Mouse (Mus musculus) forebrain, embryonic 11.5 days (tissue): ENCODE measurements around the gene Slco3a1. TPM values are rescaled to one million over a fixed set of nuclear protein-coding genes. Genes with fewer than 3 reads are reported as not detected.

Source experiments
- ATAC-seq: fragments of 200-750 bp; cut with Nextera tagmentation; replicated peaks from 2 replicates; pipeline ENCODE4 v1.8.0; 2017; ENCODE audit warnings: moderate TSS enrichment; ENCODE audit not compliant: low FRiP score
- DNase-seq: peaks from one replicate; pipeline ENCODE4 v3.0.0-alpha.2; 2017; ENCODE audit warnings: low spot score
- H3K27ac ChIP-seq: fragments of 300-500 bp; sonication (generic); 2 replicates; pipeline ENCODE4 v1.5.1; 2014; ENCODE audit warnings: low read depth, low read length
- H3K27me3 ChIP-seq: fragments of 300-500 bp; sonication (generic); 2 replicates; pipeline ENCODE4 v1.6.1; 2014; ENCODE audit warnings: mild to moderate bottlenecking, low read length, mixed read lengths; ENCODE audit not compliant: control insufficient read depth, insufficient read depth
- H3K36me3 ChIP-seq: fragments of 300-500 bp; sonication (generic); 2 replicates; pipeline ENCODE4 v1.6.1; 2014; ENCODE audit warnings: mild to moderate bottlenecking, low read length, moderate library complexity, mixed read lengths; ENCODE audit not compliant: control insufficient read depth, insufficient read depth
- H3K4me1 ChIP-seq: fragments of 300-500 bp; sonication (generic); replicated peaks from 2 replicates; pipeline ENCODE4 v1.6.1; 2014; ENCODE audit warnings: low read length, mixed read lengths; ENCODE audit not compliant: control insufficient read depth, insufficient read depth
- H3K4me2 ChIP-seq: fragments of 300-500 bp; sonication (generic); 2 replicates; pipeline ENCODE4 v1.6.1; 2014; ENCODE audit warnings: low read depth, mild to moderate bottlenecking, low read length, moderate library complexity, mixed read lengths; ENCODE audit not compliant: severe bottlenecking
- H3K4me3 ChIP-seq: fragments of 300-500 bp; sonication (generic); 2 replicates; pipeline ENCODE4 v1.5.1; 2014; ENCODE audit warnings: low read depth, low read length
- H3K9ac ChIP-seq: fragments of 300-500 bp; sonication (generic); 2 replicates; pipeline ENCODE4 v1.6.1; 2014; ENCODE audit warnings: low read length
- H3K9me3 ChIP-seq: fragments of 300-500 bp; sonication (generic); 2 replicates; pipeline ENCODE4 v1.6.1; 2016; ENCODE audit warnings: low read length, mixed read lengths; ENCODE audit not compliant: control insufficient read depth
- WGBS: fragments of 180-500 bp; shearing (Covaris S2); extraction: QIAGEN DNeasy Blood & Tissue Kit; methylation state at CpG from one replicate; pipeline ENCODE4 v1.1.7; 2014; 5-methylcytosine and 5-hydroxymethylcytosine counted together
- polyA plus RNA-seq: library from polyadenylated mRNA; unstranded; fragments of >200 nt; fragmentation: Nextera tagmentation; extraction: Ambion mirVana; gene quantifications from 2 replicates; pipeline ENCODE4 v1.2.1, GENCODE M21; 2014

The Slco3a1 gene
- polyA plus RNA-seq, 1 experiment from 2014 or later, result 6.1 TPM

DNA sequence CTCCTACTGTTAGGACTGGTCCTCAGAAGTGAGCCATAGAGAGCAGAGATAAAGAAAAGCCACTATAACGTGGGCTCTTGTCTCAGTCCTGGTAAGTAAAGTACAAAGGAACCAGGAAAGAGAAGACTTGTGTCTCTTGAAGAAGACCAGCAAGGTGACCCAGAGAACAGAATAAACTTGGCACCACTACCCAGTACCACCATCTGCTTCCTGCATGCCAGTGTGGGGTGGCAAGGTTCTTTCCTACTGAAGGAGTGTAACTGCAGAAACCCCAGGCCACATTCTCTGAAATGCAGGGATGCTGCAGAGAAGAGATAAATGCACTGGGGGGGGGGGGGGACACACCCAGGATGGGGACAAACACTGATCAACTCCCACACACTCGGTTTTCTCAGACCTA, 29.0 kb downstream of the Slco3a1 start:
- no peak overlapping the region for H3K4me2 ChIP-seq
- H3K36me3 ChIP-seq, result no peaks in the 10 kb centered on the region
- no peaks in the 10 kb centered on the region for H3K9me3 ChIP-seq
- DNase-seq, result no peak
- H3K27me3 ChIP-seq, result no peaks in the 10 kb centered on the region
- WGBS, result 88% methylated on average over 2 of the region's 2 CpGs
- no peak overlapping the region for H3K27ac ChIP-seq
- no peak overlapping the region for H3K9ac ChIP-seq
- no peak for ATAC-seq
- no peaks in the 10 kb centered on the region for H3K4me1 ChIP-seq
- H3K4me3 ChIP-seq, result no peak overlapping the region

DNA sequence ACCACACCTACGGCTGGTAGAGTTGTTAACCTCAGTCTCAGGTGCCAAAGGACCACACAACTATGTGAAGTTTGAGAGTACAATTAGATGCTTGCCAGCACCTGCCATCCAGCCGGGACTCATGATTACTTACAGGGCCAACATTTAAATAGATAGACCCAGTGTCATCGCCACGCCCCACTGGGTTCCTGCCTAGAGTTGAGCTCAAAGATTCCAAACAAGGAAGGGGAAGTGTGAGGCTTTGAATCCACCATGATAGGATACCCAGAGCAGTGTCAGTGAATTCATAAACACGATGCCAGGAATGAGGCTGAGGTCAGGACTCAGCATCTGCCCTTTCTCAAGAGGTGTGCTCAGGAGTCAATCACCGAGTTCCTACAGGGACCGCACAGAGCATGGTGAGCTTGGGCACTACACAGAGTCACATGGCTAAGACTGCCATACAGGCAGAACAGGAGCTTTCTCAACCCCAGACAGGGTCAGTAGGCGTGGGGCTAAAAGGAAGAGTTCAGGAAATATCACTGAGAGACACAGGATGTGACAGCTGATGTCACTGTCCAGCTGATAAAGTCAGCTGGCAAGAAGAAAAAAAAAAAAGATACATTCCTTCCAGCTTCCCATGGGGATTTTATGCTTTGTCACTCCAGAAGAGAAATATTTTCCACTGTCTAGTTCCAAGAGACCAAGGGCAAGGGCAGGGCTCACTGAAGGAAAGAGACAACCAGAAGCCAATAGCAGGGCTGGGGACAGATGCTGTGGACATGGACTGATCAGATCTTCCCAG, 30.2 kb downstream of the Slco3a1 start:
- H3K4me3 ChIP-seq, result no peak overlapping the region
- WGBS, result 85% methylated on average over 8 of the region's 8 CpGs
- H3K27me3 ChIP-seq, result no peaks in the 10 kb centered on the region
- no peaks in the 10 kb centered on the region for H3K9me3 ChIP-seq
- H3K9ac ChIP-seq, result no peak overlapping the region
- no peak for ATAC-seq
- no peak for DNase-seq
- no peak overlapping the region for H3K4me2 ChIP-seq
- no peaks in the 10 kb centered on the region for H3K4me1 ChIP-seq
- H3K27ac ChIP-seq, result no peak overlapping the region
- H3K36me3 ChIP-seq, result no peaks in the 10 kb centered on the region

DNA sequence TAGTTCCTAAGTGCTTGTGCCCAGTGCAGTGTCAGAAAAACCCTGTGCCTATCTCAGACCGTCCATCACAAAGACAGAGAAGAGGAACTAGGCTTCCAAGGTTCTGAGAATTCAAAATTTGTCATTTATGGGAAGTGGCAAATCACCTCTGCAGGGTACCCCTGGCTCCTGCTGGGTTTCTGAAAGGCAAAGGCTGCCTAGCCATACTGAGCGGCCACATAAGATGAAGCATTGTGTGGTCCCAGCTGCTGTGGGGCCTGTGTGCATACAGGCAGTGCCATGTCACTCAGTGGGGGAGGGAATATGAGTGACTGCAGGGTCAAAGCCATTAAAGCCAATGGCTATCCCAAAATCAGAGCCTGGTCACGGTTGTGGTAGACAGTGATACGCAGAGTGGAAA, 31.5 kb downstream of the Slco3a1 start:
- H3K27me3 ChIP-seq, result no peaks in the 10 kb centered on the region
- 54% methylated on average over 4 of the region's 4 CpGs for WGBS
- H3K4me3 ChIP-seq, result no peak overlapping the region
- ATAC-seq (no peak), DNase-seq (no peak)
- no peaks in the 10 kb centered on the region for H3K9me3 ChIP-seq
- H3K27ac ChIP-seq, result no peak overlapping the region
- H3K4me1 ChIP-seq, result no peaks in the 10 kb centered on the region
- no peaks in the 10 kb centered on the region for H3K36me3 ChIP-seq
- no peak overlapping the region for H3K4me2 ChIP-seq
- no peak overlapping the region for H3K9ac ChIP-seq

DNA sequence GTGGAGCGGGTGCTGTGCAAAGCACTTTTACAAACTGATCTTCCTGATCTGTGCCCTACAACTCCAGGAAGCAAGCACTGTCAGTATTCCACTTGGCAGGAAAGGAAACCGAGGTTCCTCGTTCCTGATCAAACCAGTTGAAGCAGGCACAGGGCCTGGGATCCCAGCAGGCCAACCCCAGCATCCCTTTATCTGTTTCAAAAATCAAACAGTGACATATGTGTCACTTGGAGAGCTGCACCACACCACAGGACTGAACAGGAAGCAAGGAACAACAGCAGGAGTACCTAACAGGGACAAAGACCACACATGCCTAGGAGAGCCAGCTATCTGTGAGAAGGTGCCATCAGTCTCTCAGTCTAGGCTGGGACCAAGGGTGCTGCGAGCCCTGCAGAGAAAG, 32.3 kb downstream of the Slco3a1 start:
- Histone ChIP-seq H3K4me3 (no peak overlapping the region), H3K4me1 (no peaks in the 10 kb centered on the region), H3K4me2 (no peak overlapping the region), H3K9me3 (no peaks in the 10 kb centered on the region), H3K9ac (no peak overlapping the region), H3K27me3 (no peaks in the 10 kb centered on the region), H3K27ac (no peak overlapping the region), H3K36me3 (no peaks in the 10 kb centered on the region)
- WGBS, result 82% methylated on average over 4 of the region's 4 CpGs
- DNase-seq, result no peak
- ATAC-seq, result no peak

DNA sequence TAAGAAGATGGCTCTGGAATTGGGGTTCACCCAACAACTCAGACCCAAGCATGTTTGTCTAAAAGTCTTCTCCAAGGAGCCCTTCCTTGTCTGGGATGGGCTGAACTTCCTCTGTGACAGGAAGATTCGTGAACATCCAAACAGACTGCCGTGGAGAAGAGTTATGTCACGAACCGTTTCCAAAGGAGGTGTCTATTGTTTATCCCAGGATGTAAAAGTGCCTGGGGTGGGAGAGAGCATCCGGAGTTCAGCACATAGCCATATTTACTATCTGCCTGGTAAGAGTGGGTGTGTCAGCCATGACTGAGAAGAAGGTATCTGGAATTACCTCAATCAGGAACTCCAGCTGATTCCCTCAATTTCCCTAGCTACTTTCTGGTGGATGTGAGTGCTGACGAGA, 35.2 kb downstream of the Slco3a1 start:
- Histone ChIP-seq H3K4me3 (no peak overlapping the region), H3K36me3 (no peaks in the 10 kb centered on the region), H3K9me3 (no peaks in the 10 kb centered on the region), H3K27ac (no peak overlapping the region), H3K27me3 (no peaks in the 10 kb centered on the region), H3K9ac (no peak overlapping the region), H3K4me2 (no peak overlapping the region), H3K4me1 (no peaks in the 10 kb centered on the region)
- no peak for ATAC-seq
- WGBS, result 83% methylated on average over 6 of the region's 6 CpGs
- DNase-seq, result no peak

DNA sequence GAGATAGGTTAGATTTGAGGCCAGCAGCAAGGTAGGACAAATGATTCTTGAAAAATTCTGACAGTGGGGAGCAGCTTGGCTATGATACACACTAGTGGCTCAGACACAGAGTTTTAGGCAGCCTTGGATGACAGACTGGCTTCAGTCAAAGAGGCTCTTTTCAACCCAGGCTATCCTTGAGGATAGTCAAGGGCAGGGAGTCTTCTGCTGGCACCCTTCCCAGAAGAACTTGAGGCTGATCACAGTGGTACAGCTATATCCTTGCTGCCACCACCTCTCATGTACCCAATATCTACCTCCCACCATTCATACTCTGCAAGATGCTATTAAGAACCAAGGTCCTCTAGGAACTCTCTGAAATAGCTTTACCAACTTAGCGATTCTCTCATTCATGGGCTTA, 35.8 kb downstream of the Slco3a1 start:
- Histone ChIP-seq H3K36me3 (no peaks in the 10 kb centered on the region), H3K4me2 (no peak overlapping the region), H3K27ac (no peak overlapping the region), H3K27me3 (no peaks in the 10 kb centered on the region), H3K4me3 (no peak overlapping the region), H3K9ac (no peak overlapping the region), H3K4me1 (no peaks in the 10 kb centered on the region), H3K9me3 (no peaks in the 10 kb centered on the region)
- WGBS, result 95% methylated on average over 1 of the region's 1 CpGs
- DNase-seq (no peak), ATAC-seq (no peak)

DNA sequence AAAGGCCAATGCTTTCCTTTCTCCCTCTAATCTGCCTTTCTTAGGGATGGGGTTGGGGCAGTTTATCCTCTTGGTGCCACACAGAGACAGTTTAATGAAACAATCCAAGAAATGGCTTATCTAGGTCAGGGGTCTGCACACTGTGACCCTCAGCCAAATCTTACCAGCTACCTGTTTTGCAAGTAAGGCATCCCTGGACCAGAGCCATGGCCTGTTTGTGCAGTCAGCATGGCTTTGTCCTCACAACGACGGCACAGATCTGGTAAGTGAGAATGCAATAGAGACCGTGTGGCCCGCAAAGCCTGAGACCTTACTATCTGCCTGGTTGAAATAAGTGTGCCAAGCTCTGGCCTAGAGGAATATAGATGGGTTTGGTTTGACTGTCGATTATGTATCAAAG, 36.3 kb downstream of the Slco3a1 start:
- DNase-seq (no peak), ATAC-seq (no peak)
- no peaks in the 10 kb centered on the region for H3K4me1 ChIP-seq
- no peak overlapping the region for H3K4me3 ChIP-seq
- H3K9ac ChIP-seq, result no peak overlapping the region
- no peaks in the 10 kb centered on the region for H3K27me3 ChIP-seq
- H3K36me3 ChIP-seq, result no peaks in the 10 kb centered on the region
- H3K9me3 ChIP-seq, result no peaks in the 10 kb centered on the region
- WGBS, result 91% methylated on average over 5 of the region's 5 CpGs
- no peak overlapping the region for H3K27ac ChIP-seq
- no peak overlapping the region for H3K4me2 ChIP-seq

DNA sequence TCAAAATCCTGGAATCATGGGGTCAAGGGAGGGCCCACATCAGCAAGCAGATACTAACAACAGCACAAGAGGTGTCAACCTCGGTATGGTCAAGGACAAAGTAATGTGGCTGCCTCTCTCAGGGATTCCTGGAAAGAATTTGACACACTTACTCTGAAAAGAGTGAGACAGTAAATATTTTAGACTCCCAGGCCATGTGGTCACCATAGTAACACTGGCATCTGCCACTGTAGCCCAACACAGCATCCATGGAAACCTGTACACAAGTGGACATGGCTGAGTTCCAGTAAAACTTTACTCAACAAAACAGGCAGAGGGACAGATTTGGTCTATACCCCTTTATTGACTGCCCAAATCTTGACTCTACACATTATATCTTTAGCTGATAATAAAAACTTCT, 43.9 kb downstream of the Slco3a1 start:
- no peak for DNase-seq
- no peak overlapping the region for H3K4me3 ChIP-seq
- H3K9me3 ChIP-seq, result no peaks in the 10 kb centered on the region
- peaks cover 23% of the 10 kb centered on the region for H3K27me3 ChIP-seq
- H3K4me1 ChIP-seq, result no peaks in the 10 kb centered on the region
- H3K27ac ChIP-seq, result no peak overlapping the region
- 90% methylated on average over 1 of the region's 1 CpGs for WGBS
- ATAC-seq, result no peak
- H3K36me3 ChIP-seq, result no peaks in the 10 kb centered on the region
- H3K4me2 ChIP-seq, result no peak overlapping the region
- no peak overlapping the region for H3K9ac ChIP-seq

DNA sequence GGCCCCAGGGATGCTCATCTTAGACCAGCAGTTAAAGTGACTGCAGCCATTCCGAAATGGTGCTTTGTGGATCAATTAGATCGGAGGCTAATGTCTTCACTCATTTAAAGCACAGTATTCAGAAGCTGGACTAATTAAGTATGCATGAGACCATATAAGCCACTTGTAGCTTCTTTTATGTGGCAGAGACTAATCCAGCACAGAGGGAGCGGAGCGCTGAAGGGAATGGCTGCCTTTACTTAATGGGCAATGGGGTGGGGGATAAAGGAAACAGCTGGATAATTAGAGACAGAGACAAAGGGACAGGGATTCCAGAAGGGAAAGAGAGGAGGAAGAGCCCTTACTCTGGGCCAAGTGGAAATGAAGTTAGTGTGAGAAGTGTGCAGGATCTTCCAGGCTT, 46.4 kb downstream of the Slco3a1 start:
- Histone ChIP-seq H3K4me1 (no peaks in the 10 kb centered on the region), H3K9me3 (no peaks in the 10 kb centered on the region), H3K4me3 (no peak overlapping the region), H3K9ac (no peak overlapping the region), H3K27me3 (peaks cover 32% of the 10 kb centered on the region), H3K27ac (no peak overlapping the region), H3K4me2 (no peak overlapping the region), H3K36me3 (no peaks in the 10 kb centered on the region)
- peak; percentile 85 for ATAC-seq
- peak; percentile 58 for DNase-seq
- 10% methylated on average over 4 of the region's 4 CpGs for WGBS
